Mouse (Mus musculus) megakaryocyte, adult 5-6 weeks (primary cell): ENCODE data around the gene Msantd2. TPM values are rescaled to one million over a fixed set of nuclear protein-coding genes. Genes with fewer than 3 reads are reported as not detected.

Source experiments
- ATAC-seq: 2 replicates; pipeline ENCODE4 v1.8.0; 2016; ENCODE audit warnings: mild to moderate bottlenecking, inconsistent platforms; ENCODE audit not compliant: poor library complexity, severe bottlenecking
- total RNA-seq, 2 experiments: library from RNA; stranded (forward) in 1 of 2; stranded (reverse) in 1 of 2; fragments of 153-499, 151-499 nt in 1 of 2; fragments of 221-1000, 200-1000 nt in 1 of 2; gene quantifications; 2 replicates each; pipeline versions ENCODE4 v1.2.3 to v1.2.4; 2015 to 2017

Msantd2 gene
- total RNA-seq, 2 experiments from 2014 or later, result 15.1 to 26.4 TPM

- ATAC-seq, result no peak
Measured at GRCm38 (mm10) chr9:37567892-37568604, 78.9 kb downstream of the Msantd2 start.

GRCm38 (mm10) chr9:37568605-37569214 lies 79.6 kb downstream of the Msantd2 start:
- ATAC-seq, result no peak

- ATAC-seq, result no peak
Measured at GRCm38 (mm10) chr9:37569231-37569835, 80.2 kb downstream of the Msantd2 start.

- no peak for ATAC-seq
Measured at GRCm38 (mm10) chr9:37572204-37572876, 83.2 kb downstream of the Msantd2 start.

Other genes starting within 250 kb of the Msantd2 start
- 2.0 and 2.1 TPM in 2 replicates for gene Slc37a2, start 233.6 kb upstream of the Msantd2 start, total RNA-seq (2015)
- gene Slc37a2, start 233.6 kb upstream of the Msantd2 start, total RNA-seq (2017), result 3.1 and 3.8 TPM in 2 replicates
- gene Ccdc15, start 140.9 kb upstream of the Msantd2 start, total RNA-seq (2015), result 6.0 and 9.2 TPM in 2 replicates
- 6.7 and 8.3 TPM in 2 replicates for gene Ccdc15, start 140.9 kb upstream of the Msantd2 start, total RNA-seq (2017)
- gene Hepacam, start 122.0 kb upstream of the Msantd2 start, total RNA-seq (2015), result not detected in 2 replicates
- gene Hepacam, start 122.0 kb upstream of the Msantd2 start, total RNA-seq (2017), result not detected in 2 replicates
- not detected in 2 replicates for gene Robo4, start 87.4 kb upstream of the Msantd2 start, total RNA-seq (2015)
- not detected in 2 replicates for gene Robo4, start 87.4 kb upstream of the Msantd2 start, total RNA-seq (2017)
- gene Robo3, start 56.1 kb upstream of the Msantd2 start, total RNA-seq (2015), result not detected in 2 replicates
- gene Robo3, start 56.1 kb upstream of the Msantd2 start, total RNA-seq (2017), result 0.20 TPM in 1 of 2 replicates, not detected in the other
- 0.27 and 0.36 TPM in 2 replicates for gene Esam, start 38.8 kb downstream of the Msantd2 start, total RNA-seq (2015)
- gene Esam, start 38.8 kb downstream of the Msantd2 start, total RNA-seq (2017), result not detected in 2 replicates
- gene Vsig2, start 49.9 kb downstream of the Msantd2 start, total RNA-seq (2015), result not detected in 2 replicates
- not detected in 2 replicates for gene Vsig2, start 49.9 kb downstream of the Msantd2 start, total RNA-seq (2017)
- gene Nrgn, start 63.6 kb downstream of the Msantd2 start, total RNA-seq (2015), result 0.25 and 1.4 TPM in 2 replicates
- gene Nrgn, start 63.6 kb downstream of the Msantd2 start, total RNA-seq (2017), result not detected in 2 replicates
- 10.2 and 10.9 TPM in 2 replicates for gene Siae, start 66.4 kb downstream of the Msantd2 start, total RNA-seq (2015)
- 9.1 and 9.8 TPM in 2 replicates for gene Siae, start 66.4 kb downstream of the Msantd2 start, total RNA-seq (2017)
- gene Spa17, start 124.4 kb downstream of the Msantd2 start, total RNA-seq (2015), result 2.3 and 2.7 TPM in 2 replicates
- 3.6 TPM in 1 of 2 replicates, not detected in the other for gene Spa17, start 124.4 kb downstream of the Msantd2 start, total RNA-seq (2017)
- 10.7 and 14.9 TPM in 2 replicates for gene Tbrg1, start 168.0 kb downstream of the Msantd2 start, total RNA-seq (2015)
- 12.8 and 18.6 TPM in 2 replicates for gene Tbrg1, start 168.0 kb downstream of the Msantd2 start, total RNA-seq (2017)
- gene Panx3, start 179.9 kb downstream of the Msantd2 start, total RNA-seq (2015), result not detected in 2 replicates
- gene Panx3, start 179.9 kb downstream of the Msantd2 start, total RNA-seq (2017), result not detected in 2 replicates
- gene Olfr160, start 226.9 kb downstream of the Msantd2 start, total RNA-seq (2015), result not detected in 2 replicates
- not detected in 2 replicates for gene Olfr160, start 226.9 kb downstream of the Msantd2 start, total RNA-seq (2017)